In genomic region chr1:84619131-84619760, GRCm38 (mm10) we compare ENCODE assay signal across 9 mouse cellular contexts.
DNase-seq lines count a peak whose midpoint lies in the region; ATAC-seq and TF ChIP-seq lines count a peak whose summit lies in the region.
"Had no signal": no experiment of that assay in that cellular context is flagged by ENCODE, and none has a peak within 500 bp of the region (broad histone marks: within the 10 kb centered on the region; RNA-seq: fewer than 3 reads in every experiment).

No protein-coding gene starts in this region.

- H3K27ac ChIP-seq in kidney, postnatal 0 days, result no peak overlapping the region
- no peak overlapping the region for H3K27ac ChIP-seq in liver, embryonic 11.5 days (ENCODE audit: low read depth, low read length)
- H3K27ac ChIP-seq: liver, embryonic 14.5 days had no signal

- no peaks in the 10 kb centered on the region for H3K27me3 ChIP-seq in kidney, postnatal 0 days (ENCODE audit: insufficient read depth, low read length)
- H3K27me3 ChIP-seq in liver, embryonic 11.5 days (replicated peaks; ENCODE audit: control insufficient read depth, insufficient read depth, low read length), result no peaks in the 10 kb centered on the region

- H3K9ac ChIP-seq in kidney, postnatal 0 days (ENCODE audit: low read depth, low read length), result no peak overlapping the region
- no peak overlapping the region for H3K9ac ChIP-seq in liver, embryonic 11.5 days (ENCODE audit: low read depth, low read length)
- H3K9ac ChIP-seq: liver, embryonic 14.5 days had no signal

- ATAC-seq in kidney, postnatal 0 days (replicated peaks; ENCODE audit: low FRiP score, low read depth), result no peak
- no peak for ATAC-seq in erythroid progenitor cell, adult 5-6 weeks (replicated peaks; ENCODE audit: low FRiP score, poor library complexity, severe bottlenecking)
- ATAC-seq in liver, embryonic 11.5 days (replicated peaks; ENCODE audit: low FRiP score), result no peak

- H3K4me1 ChIP-seq in kidney, postnatal 0 days (replicated peaks; ENCODE audit: insufficient read depth, low read length), result no peaks in the 10 kb centered on the region
- no peaks in the 10 kb centered on the region for H3K4me1 ChIP-seq in liver, embryonic 11.5 days (replicated peaks; ENCODE audit: control insufficient read depth, insufficient read depth, low read length)

- H3K9me3 ChIP-seq in kidney, postnatal 0 days (replicated peaks; ENCODE audit: low read length), result no peaks in the 10 kb centered on the region
- H3K9me3 ChIP-seq in liver, embryonic 11.5 days (ENCODE audit: control insufficient read depth, low read length), result no peaks in the 10 kb centered on the region

- no peak for TF ChIP-seq CTCF in kidney, postnatal 0 days (IDR thresholded peaks at IDR 0.05; ENCODE audit: low read depth)

- DNase-seq in cerebellum, postnatal 10 days, result peak; percentile 34 to 37
- no peak for DNase-seq in cerebellum, adult 11 months
- peak; percentile 59 for DNase-seq in kidney, postnatal 0 days (ENCODE audit: low spot score)
- no peak for DNase-seq in kidney, adult 18-20 months
- DNase-seq in layer of hippocampus, adult 8-10 months (ENCODE audit: low spot score in 2 of 2), result peak; percentile 35 to 37
- peak; percentile 62 to 71 for DNase-seq in right cerebral cortex, adult 2 months (ENCODE audit: low spot score in 2 of 2)
- DNase-seq in liver, embryonic 11.5 days (ENCODE audit: low spot score), result no peak

- no peaks in the 10 kb centered on the region for H3K36me3 ChIP-seq in kidney, postnatal 0 days (ENCODE audit: insufficient read depth, low read length)
- no peaks in the 10 kb centered on the region for H3K36me3 ChIP-seq in liver, embryonic 11.5 days (ENCODE audit: control insufficient read depth, insufficient read depth, low read length)

- peak overlapping the region; percentile 49 for H3K4me2 ChIP-seq in kidney, postnatal 0 days (ENCODE audit: low read length)
- H3K4me2 ChIP-seq in liver, embryonic 11.5 days, result no peak overlapping the region

- 17% methylated on average over 16 of the region's 16 CpGs for WGBS in kidney, postnatal 0 days
- WGBS in liver, embryonic 11.5 days, result 68% methylated on average over 16 of the region's 16 CpGs

- H3K4me3 ChIP-seq in kidney, postnatal 0 days (replicated peaks; ENCODE audit: low read depth, low read length), result no peak overlapping the region
- no peak overlapping the region for H3K4me3 ChIP-seq in liver, embryonic 11.5 days (ENCODE audit: low read depth, low read length)

Comparison
In these comparisons a context has a peak if more than half of its experiments do, and no peak if none do; other contexts are left out.
1. DNase-seq: peak in cerebellum, postnatal 10 days (2 of 2), kidney, postnatal 0 days (single experiment), layer of hippocampus, adult 8-10 months (2 of 2) and right cerebral cortex, adult 2 months (2 of 2); none in cerebellum, adult 11 months (single experiment), kidney, adult 18-20 months (single experiment) and liver, embryonic 11.5 days (single experiment).